Mouse (Mus musculus): ENCODE measurements around the gene Camk2d.

- TF ChIP-seq MAFK (IDR thresholded peaks at IDR 0.05; ENCODE audit: insufficient read depth, low read depth, low read length), result no peak
- no peak for TF ChIP-seq HCFC1 (IDR thresholded peaks at IDR 0.05; ENCODE audit: borderline replicate concordance, insufficient read depth, low read length)
Observed at GRCm38 (mm10) chr3:126572915-126573314, 23.2 kb upstream of the Camk2d start.
